Mouse (Mus musculus) lung, postnatal 0 days (tissue): ENCODE results near the gene Ccdc24. TPM values are rescaled to one million over a fixed set of nuclear protein-coding genes. Genes with fewer than 3 reads are reported as not detected.

Source experiments
- ATAC-seq: fragments of 200-750 bp; cut with Nextera tagmentation; 2 replicates; pipeline ENCODE4 v1.8.0; 2017; ENCODE audit warnings: moderate library complexity
- DNase-seq: peaks from one replicate; pipeline ENCODE4 v3.0.0-alpha.2; 2016; ENCODE audit warnings: low spot score
- H3K27ac ChIP-seq: fragments of 300-500 bp; sonication (generic); 2 replicates; pipeline ENCODE4 v1.5.1; 2014; ENCODE audit warnings: antibody characterized with exemption, mild to moderate bottlenecking, low read length, mixed read lengths
- H3K27me3 ChIP-seq: fragments of 300-500 bp; sonication (generic); replicated peaks from 2 replicates; pipeline ENCODE4 v1.6.1; 2014; ENCODE audit warnings: low read length, mixed read lengths; ENCODE audit not compliant: insufficient read depth
- H3K36me3 ChIP-seq: fragments of 300-500 bp; sonication (generic); 2 replicates; pipeline ENCODE4 v1.6.1; 2014; ENCODE audit warnings: low read length, mixed read lengths; ENCODE audit not compliant: insufficient read depth
- H3K4me1 ChIP-seq: fragments of 300-500 bp; sonication (generic); 2 replicates; pipeline ENCODE4 v1.6.1; 2014; ENCODE audit warnings: antibody characterized with exemption, low read depth, low read length, mixed read lengths; ENCODE audit not compliant: insufficient read depth
- H3K4me2 ChIP-seq: fragments of 300-500 bp; sonication (generic); replicated peaks from 2 replicates; pipeline ENCODE4 v1.6.1; 2014; ENCODE audit warnings: low read depth, mild to moderate bottlenecking, low read length, moderate library complexity, mixed read lengths
- H3K4me3 ChIP-seq: fragments of 300-500 bp; sonication (generic); 2 replicates; pipeline ENCODE4 v1.5.1; 2014; ENCODE audit warnings: low read depth, low read length
- H3K9ac ChIP-seq: fragments of 300-500 bp; sonication (generic); replicated peaks from 2 replicates; pipeline ENCODE4 v1.6.1; 2014; ENCODE audit warnings: low read depth, mild to moderate bottlenecking
- H3K9me3 ChIP-seq: fragments of 300-500 bp; sonication (generic); 2 replicates; pipeline ENCODE4 v1.6.1; 2016; ENCODE audit warnings: low read length, mixed read lengths
- CTCF ChIP-seq: IDR thresholded peaks from 2 replicates; pipeline ENCODE4 v1.5.1; 2016; ENCODE audit warnings: antibody characterized with exemption, mild to moderate bottlenecking
- EP300 ChIP-seq: IDR thresholded peaks from 2 replicates; pipeline ENCODE4 v1.6.1; 2016; ENCODE audit warnings: antibody characterized with exemption, mild to moderate bottlenecking, control low read depth
- WGBS: fragments of 180-500 bp; shearing (Covaris S2); extraction: QIAGEN DNeasy Blood & Tissue Kit; methylation state at CpG from one replicate; pipeline ENCODE4 v1.1.7; 2014; 5-methylcytosine and 5-hydroxymethylcytosine counted together
- polyA plus RNA-seq: library from polyadenylated mRNA; unstranded; fragments of >200 nt; fragmentation: Nextera tagmentation; extraction: Ambion mirVana; gene quantifications from 2 replicates; pipeline ENCODE4 v1.2.1, GENCODE M21; 2015

Gene Ccdc24
- polyA plus RNA-seq, 1 experiment from 2014 or later = 4.5 TPM

DNA sequence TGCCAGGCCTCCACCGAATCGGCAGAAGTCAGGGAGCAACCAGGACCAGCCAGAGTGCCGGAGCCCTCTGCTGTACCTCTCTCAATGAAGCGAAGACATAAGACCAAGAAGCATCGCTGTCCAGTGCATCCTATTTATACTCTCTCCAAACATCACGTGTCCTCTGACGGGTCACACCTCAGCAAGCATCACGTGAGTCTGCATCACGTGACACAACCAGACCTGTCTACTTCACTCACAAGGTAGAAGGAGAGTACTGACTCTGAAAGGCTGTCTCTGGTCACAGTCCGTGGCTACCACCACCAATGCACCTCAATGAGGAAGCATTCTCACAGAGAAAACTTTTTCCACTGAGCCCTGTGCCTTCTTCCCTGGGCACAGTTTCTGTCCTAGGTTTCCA lies 54.3 kb downstream of the Ccdc24 start:
- no peaks in the 10 kb centered on the region for H3K27me3 ChIP-seq
- no peaks in the 10 kb centered on the region for H3K9me3 ChIP-seq
- no peak for TF ChIP-seq EP300
- H3K4me3 ChIP-seq = no peak overlapping the region
- H3K4me2 ChIP-seq = no peak overlapping the region
- DNase-seq (no peak), ATAC-seq (no peak)
- no peak overlapping the region for H3K9ac ChIP-seq
- H3K27ac ChIP-seq = no peak overlapping the region
- WGBS = 85% methylated on average over 10 of the region's 10 CpGs
- no peaks in the 10 kb centered on the region for H3K36me3 ChIP-seq
- H3K4me1 ChIP-seq = no peaks in the 10 kb centered on the region

DNA sequence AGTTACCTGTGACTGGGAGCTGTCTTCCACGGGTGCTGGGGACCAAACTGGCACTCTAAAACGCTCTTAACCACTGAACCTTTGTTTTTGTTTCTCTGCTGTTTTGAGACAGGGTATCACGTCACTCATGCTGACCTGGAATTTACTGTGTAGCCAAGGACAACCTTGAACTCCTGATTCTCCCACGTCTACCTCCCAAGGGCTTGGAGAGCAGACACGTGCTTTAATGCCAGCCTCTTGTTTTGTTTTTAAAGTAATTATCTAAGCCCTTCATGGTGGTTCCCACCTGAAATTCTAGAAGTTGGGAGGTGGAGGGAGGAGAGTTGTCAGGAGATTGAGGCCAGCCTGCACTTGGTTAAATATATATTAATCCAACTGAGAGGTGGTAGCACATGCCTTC lies 55.6 kb downstream of the Ccdc24 start:
- Histone ChIP-seq H3K9ac (no peak overlapping the region), H3K27me3 (no peaks in the 10 kb centered on the region)
- no peak for DNase-seq

More for the DNA sequence above, 55.6 kb downstream of the Ccdc24 start:
- Histone ChIP-seq H3K4me3 (no peak overlapping the region), H3K27ac (no peak overlapping the region), H3K4me1 (no peaks in the 10 kb centered on the region), H3K4me2 (no peak overlapping the region), H3K9me3 (no peaks in the 10 kb centered on the region), H3K36me3 (no peaks in the 10 kb centered on the region)
- WGBS = 68% methylated on average over 5 of the region's 5 CpGs
- no peak for ATAC-seq
- TF ChIP-seq CTCF = no peak
- no peak for TF ChIP-seq EP300

Other genes with a start within 250 kb of the Ccdc24 start
- gene Dmap1, start 190.3 kb downstream of the Ccdc24 start, polyA plus RNA-seq = 37.0 and 37.8 TPM in 2 replicates
- not detected in 2 replicates for gene Gm12845, start 148.1 kb downstream of the Ccdc24 start, polyA plus RNA-seq
- gene Klf17, start 106.9 kb downstream of the Ccdc24 start, polyA plus RNA-seq = not detected in 2 replicates
- 17.3 and 19.1 TPM in 2 replicates for gene Slc6a9, start 38.1 kb downstream of the Ccdc24 start, polyA plus RNA-seq
- gene B4galt2, start 10.9 kb upstream of the Ccdc24 start, polyA plus RNA-seq = 7.2 and 7.7 TPM in 2 replicates
- 346 TPM in 2 replicates for gene Atp6v0b, start 14.8 kb upstream of the Ccdc24 start, polyA plus RNA-seq
- gene Dph2, start 19.5 kb upstream of the Ccdc24 start, polyA plus RNA-seq = 7.8 and 8.6 TPM in 2 replicates
- gene Ipo13, start 42.4 kb upstream of the Ccdc24 start, polyA plus RNA-seq = 32.1 and 35.6 TPM in 2 replicates
- 3.2 and 3.5 TPM in 2 replicates for gene Artn, start 57.2 kb upstream of the Ccdc24 start, polyA plus RNA-seq